Comparison of ENCODE assay signal across 9 mouse cellular contexts in genomic region chr11:120489054-120489761, GRCm38 (mm10). TPM values are rescaled to one million over a fixed set of nuclear protein-coding genes. Genes with fewer than 3 reads are reported as not detected.
DNase-seq lines count a peak whose midpoint lies in the region.
"Had no signal": no experiment of that assay in that cellular context is flagged by ENCODE, and none has a peak within 500 bp of the region (broad histone marks: within the 10 kb centered on the region; RNA-seq: fewer than 3 reads in every experiment).

No protein-coding gene starts in this region.

- H3K79me2 ChIP-seq in macrophage (ENCODE audit: inconsistent target), result peaks cover 37% of the 10 kb centered on the region

- H3K36me3 ChIP-seq in macrophage (ENCODE audit: inconsistent target), result peaks cover 25% of the 10 kb centered on the region; the same call in 1 of the 2 replicates

- no peak overlapping the region for H3K4me3 ChIP-seq in macrophage (ENCODE audit: inconsistent target)
- H3K4me3 ChIP-seq: erythroblast, embryonic 14.5 days had no signal

- peak; percentile 39 to 72 for DNase-seq in urinary bladder, adult 18-20 months (ENCODE audit: low spot score in 2 of 2)
- DNase-seq in urinary bladder, adult 2 months (ENCODE audit: low spot score), result no peak
- DNase-seq in cerebellum, adult 8-10 months, result peak; percentile 68
- DNase-seq in forelimb bud, embryonic 11.5 days (ENCODE audit: low read depth, low spot score), result peak; percentile 88
- peak; percentile 79 for DNase-seq in hindlimb bud, embryonic 11.5 days (ENCODE audit: extremely low spot score, low read depth, low spot score)
- DNase-seq in left cerebral cortex, adult 18-20 months (ENCODE audit: low spot score in 2 of 2), result peak; percentile 49 to 52
- DNase-seq in spleen, postnatal 36 days (ENCODE audit: low spot score in 2 of 2), result peak; percentile 67 to 77

- peak overlapping the region; percentile 15; the same call in 1 of the 2 replicates for H3K27ac ChIP-seq in macrophage

- 72% methylated on average over 4 of the region's 4 CpGs for WGBS in macrophage (ENCODE audit: missing documents)

RNA-seq across cellular contexts. Expression of gene Slc25a10, which starts 2.4 kb away (rescaled TPM):
- polyA plus RNA-seq in urinary bladder, adult 2 months (2012; rRNA removed), result 98.9 and 115 TPM in 2 replicates
- 10 to 100 TPM; 19.6 to 22.6 TPM for total RNA-seq in left cerebral cortex, adult 18-20 months (2021)
- total RNA-seq in macrophage (2018; cell fraction: chromatin; rRNA removed), result 100 to 1,000 TPM in 12 of 26 experiments, 10 to 100 TPM in 14; 25.0 to 305 (median 89.7) TPM
- 100 to 1,000 TPM in 12 of 26 experiments, 10 to 100 TPM in 14; 40.6 to 213 (median 80.2) TPM for total RNA-seq in macrophage (2018; cell fraction: cytosol; rRNA removed)
- total RNA-seq in macrophage (2018; cell fraction: nucleus; rRNA removed), result 100 to 1,000 TPM in 7 of 26 experiments, 10 to 100 TPM in 19; 21.3 to 159 (median 69.5) TPM
- polyA plus RNA-seq in macrophage (2018), result 29.6 to 61.7 TPM (median 44.6 TPM) in 3 replicates

RNA-seq across cellular contexts. Expression of gene Mrpl12, which starts 4.8 kb away (rescaled TPM):
- 62.4 and 72.4 TPM in 2 replicates for polyA plus RNA-seq in urinary bladder, adult 2 months (2012; rRNA removed)
- total RNA-seq in left cerebral cortex, adult 18-20 months (2021), result 10 to 100 TPM; 64.4 to 74.4 TPM
- 10 to 100 TPM in 13 of 26 experiments, 1 to 10 TPM in 13; 1.7 to 22.3 (median 10.5) TPM for total RNA-seq in macrophage (2018; cell fraction: chromatin; rRNA removed)
- total RNA-seq in macrophage (2018; cell fraction: cytosol; rRNA removed), result 10 to 100 TPM; 28.7 to 57.8 (median 43.9) TPM
- total RNA-seq in macrophage (2018; cell fraction: nucleus; rRNA removed), result 10 to 100 TPM in 19 of 26 experiments, 1 to 10 TPM in 7; 5.3 to 29.6 (median 13.6) TPM
- polyA plus RNA-seq in macrophage (2018), result 28.2 to 81.1 TPM (median 37.6 TPM) in 3 replicates

RNA-seq across cellular contexts. Expression of gene Arl16, which starts 21.8 kb away (rescaled TPM):
- polyA plus RNA-seq in urinary bladder, adult 2 months (2012; rRNA removed), result 23.9 and 24.0 TPM in 2 replicates
- 10 to 100 TPM; 47.2 to 49.7 TPM for total RNA-seq in left cerebral cortex, adult 18-20 months (2021)
- total RNA-seq in macrophage (2018; cell fraction: chromatin; rRNA removed), result 10 to 100 TPM in 5 of 26 experiments, 1 to 10 TPM in 19, under 1 TPM in 1, not detected in 1; 0.96 to 18.5 (median 5.7) TPM
- total RNA-seq in macrophage (2018; cell fraction: cytosol; rRNA removed), result 10 to 100 TPM in 18 of 26 experiments, 1 to 10 TPM in 8; 5.0 to 15.5 (median 11.7) TPM
- 10 to 100 TPM in 4 of 26 experiments, 1 to 10 TPM in 19, under 1 TPM in 3; 0.89 to 14.5 (median 5.0) TPM for total RNA-seq in macrophage (2018; cell fraction: nucleus; rRNA removed)
- polyA plus RNA-seq in macrophage (2018), result 11.8 to 16.5 TPM (median 14.2 TPM) in 3 replicates

RNA-seq across cellular contexts. Expression of gene Ccdc137, which starts 31.3 kb away (rescaled TPM):
- polyA plus RNA-seq in urinary bladder, adult 2 months (2012; rRNA removed), result 21.5 and 31.0 TPM in 2 replicates
- total RNA-seq in left cerebral cortex, adult 18-20 months (2021), result 10 to 100 TPM; 26.4 to 29.1 TPM
- total RNA-seq in macrophage (2018; cell fraction: chromatin; rRNA removed), result 10 to 100 TPM in 24 of 26 experiments, 1 to 10 TPM in 2; 6.9 to 49.6 (median 24.7) TPM
- 1 to 10 TPM; 1.7 to 9.1 (median 6.7) TPM for total RNA-seq in macrophage (2018; cell fraction: cytosol; rRNA removed)
- 10 to 100 TPM in 20 of 26 experiments, 1 to 10 TPM in 6; 5.0 to 34.2 (median 15.0) TPM for total RNA-seq in macrophage (2018; cell fraction: nucleus; rRNA removed)
- polyA plus RNA-seq in macrophage (2018), result 11.7 to 12.7 TPM (median 11.8 TPM) in 3 replicates

RNA-seq across cellular contexts. Expression of gene Oxld1, which starts 31.3 kb away (rescaled TPM):
- polyA plus RNA-seq in urinary bladder, adult 2 months (2012; rRNA removed), result 19.8 and 26.8 TPM in 2 replicates
- 10 to 100 TPM; 13.0 to 16.4 TPM for total RNA-seq in left cerebral cortex, adult 18-20 months (2021)
- 10 to 100 TPM in 1 of 26 experiments, 1 to 10 TPM in 16, under 1 TPM in 1, not detected in 8; 0.70 to 11.6 (median 3.5) TPM for total RNA-seq in macrophage (2018; cell fraction: chromatin; rRNA removed)
- total RNA-seq in macrophage (2018; cell fraction: cytosol; rRNA removed), result 10 to 100 TPM in 1 of 26 experiments, 1 to 10 TPM in 25; 1.6 to 10.5 (median 7.5) TPM
- total RNA-seq in macrophage (2018; cell fraction: nucleus; rRNA removed), result 10 to 100 TPM in 1 of 26 experiments, 1 to 10 TPM in 18, under 1 TPM in 1, not detected in 6; 0.99 to 10.5 (median 2.7) TPM
- 2.6 to 10.4 TPM (median 6.3 TPM) in 3 replicates for polyA plus RNA-seq in macrophage (2018)
